8 mouse cellular contexts compared by ENCODE assay signal in genomic region chr1:149856720-149857119, GRCm38 (mm10).
DNase-seq lines count a peak whose midpoint lies in the region; ATAC-seq lines count a peak whose summit lies in the region.

No protein-coding gene starts in this region.

- no peaks in the 10 kb centered on the region for H3K4me1 ChIP-seq in midbrain, embryonic 12.5 days
- no peaks in the 10 kb centered on the region for H3K4me1 ChIP-seq in midbrain, embryonic 15.5 days

- H3K36me3 ChIP-seq in midbrain, embryonic 12.5 days: no peaks in the 10 kb centered on the region
- H3K36me3 ChIP-seq in midbrain, embryonic 15.5 days (replicated peaks): no peaks in the 10 kb centered on the region

- H3K27me3 ChIP-seq in midbrain, embryonic 12.5 days: no peaks in the 10 kb centered on the region
- no peaks in the 10 kb centered on the region for H3K27me3 ChIP-seq in midbrain, embryonic 15.5 days (replicated peaks)

- H3K4me3 ChIP-seq in midbrain, embryonic 12.5 days: no peak overlapping the region
- H3K4me3 ChIP-seq in midbrain, embryonic 15.5 days: no peak overlapping the region

- peak; percentile 35 for DNase-seq in c-Kit-positive CD71-positive TER-119-negative erythroid progenitor cells, embryonic 14.5 days (ENCODE audit: low read depth)
- peak; percentile 67 for DNase-seq in gastrocnemius, postnatal 25 days
- DNase-seq in layer of hippocampus, adult 8-10 months (ENCODE audit: low spot score in 2 of 2): peak; percentile 82 to 85
- DNase-seq in lung, postnatal 14 days: peak; percentile 74
- peak; percentile 85 for DNase-seq in right cerebral cortex, postnatal 25 days
- DNase-seq in yolk sac, embryonic 10.5 days (ENCODE audit: low spot score): peak; percentile 14

- WGBS in midbrain, embryonic 12.5 days: 24% methylated on average over 9 of the region's 9 CpGs
- 24% methylated on average over 9 of the region's 9 CpGs for WGBS in midbrain, embryonic 15.5 days

- no peaks in the 10 kb centered on the region for H3K9me3 ChIP-seq in midbrain, embryonic 12.5 days
- H3K9me3 ChIP-seq in midbrain, embryonic 15.5 days: no peaks in the 10 kb centered on the region

- no peak overlapping the region for H3K4me2 ChIP-seq in midbrain, embryonic 12.5 days (replicated peaks)
- no peak overlapping the region for H3K4me2 ChIP-seq in midbrain, embryonic 15.5 days

- H3K9ac ChIP-seq in midbrain, embryonic 12.5 days (replicated peaks): no peak overlapping the region
- H3K9ac ChIP-seq in midbrain, embryonic 15.5 days: no peak overlapping the region

- H3K27ac ChIP-seq in midbrain, embryonic 12.5 days (replicated peaks): no peak overlapping the region
- no peak overlapping the region for H3K27ac ChIP-seq in midbrain, embryonic 15.5 days

- 0 out of 2 replicates have a peak, but pooled peaks have one; percentile 54 for ATAC-seq in midbrain, embryonic 12.5 days (ENCODE audit: low FRiP score, low read depth)
- no peak for ATAC-seq in midbrain, embryonic 15.5 days (replicated peaks)

Comparison
In these comparisons a context has a peak if more than half of its experiments do, and no peak if none do; other contexts are left out.
1. DNase-seq: peak in every context shown above with its lines; median percentile 85 in right cerebral cortex, postnatal 25 days; 84 in layer of hippocampus, adult 8-10 months; 74 in lung, postnatal 14 days; 67 in gastrocnemius, postnatal 25 days; 35 in c-Kit-positive CD71-positive TER-119-negative erythroid progenitor cells, embryonic 14.5 days; 14 in yolk sac, embryonic 10.5 days.